Mouse (Mus musculus) megakaryocyte, embryonic 14.5 days (primary cell): ENCODE measurements at regions not wholly inside any gene's neighbourhood (a gene's known extent, or its start where the extent isn't known, plus 50 kb on each side); places are given as distances from the start of the nearest gene placed in this dataset.

ENCODE experiments used
- FLI1 ChIP-seq: IDR thresholded peaks from 2 replicates; pipeline ENCODE4 v1.6.1; 2012; ENCODE audit warnings: low read length, inconsistent platforms, mixed read lengths
- GATA1 ChIP-seq: IDR thresholded peaks from 3 replicates; pipeline ENCODE4 v1.6.1; 2012; ENCODE audit warnings: mixed read lengths, low read length, inconsistent platforms, borderline replicate concordance

- TF ChIP-seq GATA1 = no peak
- no peak for TF ChIP-seq FLI1
Observed at GRCm38 (mm10) chr1:72022631-72023030, 189.5 kb downstream of the Mreg start.
